Mouse (Mus musculus): Measurements from ENCODE around the gene Eno2. TPM values are rescaled to one million over a fixed set of nuclear protein-coding genes. Genes with fewer than 3 reads are reported as not detected.
"Not testable (repeated sequence)": the region's sequence is repeated elsewhere in the genome, so short reads cannot be mapped to it uniquely, and the experiment has no call there.

Eno2 gene
- polyA plus RNA-seq, 1 experiment from 2014 or later, result 9.4 TPM

GRCm38 (mm10) chr6:124803691-124804090 is 34.2 kb upstream of the Eno2 start:
- H3K27ac ChIP-seq (replicated peaks); H3K36me3 ChIP-seq; H3K4me2 ChIP-seq (replicated peaks); H3K4me3 ChIP-seq; ATAC-seq (ENCODE audit: low FRiP score, low read depth); H3K27me3 ChIP-seq; H3K9me3 ChIP-seq; H3K9ac ChIP-seq (replicated peaks): not testable (repeated sequence)
- WGBS, result 95% methylated on average over 4 of the region's 4 CpGs
- H3K4me1 ChIP-seq, result peaks cover 19% of the 10 kb centered on the region

DNA sequence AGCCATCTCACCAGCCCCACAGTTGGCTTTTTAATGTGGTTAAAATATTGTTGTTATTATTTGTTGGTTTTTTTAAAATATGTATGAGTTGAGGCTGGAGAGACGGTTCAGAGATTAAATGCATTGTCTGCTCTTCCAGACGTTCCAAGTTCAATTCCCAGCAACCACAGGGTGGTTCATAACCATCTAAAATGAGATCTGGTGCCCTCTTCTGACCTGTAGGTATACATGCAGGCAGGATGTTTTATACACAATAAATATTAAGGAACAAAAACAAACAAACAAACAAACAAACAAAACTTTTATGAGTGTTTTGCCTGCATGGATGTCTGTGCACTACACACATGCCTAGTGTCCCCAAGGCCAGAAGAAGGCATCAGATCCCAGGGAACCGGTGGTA is 33.6 kb upstream of the Eno2 start:
- H3K4me1 ChIP-seq, result peaks cover 13% of the 10 kb centered on the region
- H3K9ac ChIP-seq (replicated peaks), result no peak overlapping the region
- no peaks in the 10 kb centered on the region for H3K9me3 ChIP-seq
- ATAC-seq (ENCODE audit: low FRiP score, low read depth), result no peak
- 83% methylated on average over 3 of the region's 3 CpGs for WGBS
- no peak overlapping the region for H3K4me3 ChIP-seq
- no peaks in the 10 kb centered on the region for H3K36me3 ChIP-seq
- H3K27me3 ChIP-seq, result 0 out of 2 replicates have a peak, but pooled peaks cover 3% of the 10 kb centered on the region
- no peak overlapping the region for H3K27ac ChIP-seq (replicated peaks)
- no peak overlapping the region for H3K4me2 ChIP-seq (replicated peaks)

DNA sequence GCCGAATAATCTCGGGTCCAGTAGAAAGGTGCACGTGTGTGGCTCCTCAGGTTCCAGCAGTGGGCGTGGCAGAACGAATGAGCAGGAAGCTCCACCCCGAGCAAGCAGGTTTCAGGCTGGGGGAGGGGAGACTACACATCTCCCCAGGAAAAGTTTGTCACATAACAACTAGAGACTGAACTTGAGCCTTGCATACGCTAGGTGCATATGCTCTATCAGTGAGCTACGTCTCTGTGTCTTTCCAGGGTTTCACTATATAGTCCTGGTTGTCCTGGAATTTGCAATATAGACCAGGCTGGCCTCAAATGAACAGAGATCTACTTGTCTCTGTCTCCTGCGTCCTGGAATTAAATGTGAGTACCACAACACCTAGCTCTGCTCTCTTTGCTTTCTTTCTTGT is 32.9 kb upstream of the Eno2 start:
- not testable (repeated sequence) for H3K4me2 ChIP-seq (replicated peaks); H3K36me3 ChIP-seq; H3K9me3 ChIP-seq; H3K9ac ChIP-seq (replicated peaks); H3K4me3 ChIP-seq; ATAC-seq (ENCODE audit: low FRiP score, low read depth); H3K27ac ChIP-seq (replicated peaks); H3K27me3 ChIP-seq
- 21% methylated on average over 5 of the region's 9 CpGs for WGBS
- H3K4me1 ChIP-seq, result peaks cover 12% of the 10 kb centered on the region

DNA sequence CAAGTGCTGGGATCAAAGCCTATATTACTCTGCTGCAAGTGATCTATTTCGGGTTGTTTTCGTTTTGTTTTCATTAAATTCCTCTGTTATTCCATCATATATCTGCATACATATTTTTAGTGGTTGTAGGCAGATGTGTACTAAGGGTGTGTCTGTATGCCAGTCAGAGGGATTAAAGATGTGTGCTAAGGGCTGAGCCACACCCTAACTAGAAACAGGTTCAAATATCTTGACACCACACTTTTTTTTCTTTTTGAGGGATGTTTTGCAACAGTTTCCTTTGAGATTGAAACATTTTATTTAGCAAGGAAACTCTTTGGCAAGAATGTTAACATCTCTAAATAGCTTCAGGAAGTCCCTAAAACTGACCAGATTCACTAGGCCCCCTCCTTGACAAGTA is 26.7 kb upstream of the Eno2 start:
- Histone ChIP-seq H3K9ac (replicated peaks) (no peak overlapping the region), H3K27ac (replicated peaks) (no peak overlapping the region), H3K4me2 (replicated peaks) (no peak overlapping the region), H3K27me3 (no peaks in the 10 kb centered on the region), H3K4me3 (no peak overlapping the region), H3K4me1 (no peaks in the 10 kb centered on the region), H3K36me3 (no peaks in the 10 kb centered on the region), H3K9me3 (no peaks in the 10 kb centered on the region)
- ATAC-seq (ENCODE audit: low FRiP score, low read depth), result no peak
- 83% methylated on average over 2 of the region's 2 CpGs for WGBS

- Histone ChIP-seq H3K27ac (replicated peaks) (no peak overlapping the region), H3K9ac (replicated peaks) (no peak overlapping the region), H3K9me3 (no peaks in the 10 kb centered on the region), H3K27me3 (no peaks in the 10 kb centered on the region), H3K4me3 (no peak overlapping the region), H3K4me1 (no peaks in the 10 kb centered on the region), H3K36me3 (no peaks in the 10 kb centered on the region), H3K4me2 (replicated peaks) (no peak overlapping the region)
- 76% methylated on average over 4 of the region's 4 CpGs for WGBS
- ATAC-seq (ENCODE audit: low FRiP score, low read depth), result no peak
Measured at GRCm38 (mm10) chr6:124795781-124796180, 26.3 kb upstream of the Eno2 start.

DNA sequence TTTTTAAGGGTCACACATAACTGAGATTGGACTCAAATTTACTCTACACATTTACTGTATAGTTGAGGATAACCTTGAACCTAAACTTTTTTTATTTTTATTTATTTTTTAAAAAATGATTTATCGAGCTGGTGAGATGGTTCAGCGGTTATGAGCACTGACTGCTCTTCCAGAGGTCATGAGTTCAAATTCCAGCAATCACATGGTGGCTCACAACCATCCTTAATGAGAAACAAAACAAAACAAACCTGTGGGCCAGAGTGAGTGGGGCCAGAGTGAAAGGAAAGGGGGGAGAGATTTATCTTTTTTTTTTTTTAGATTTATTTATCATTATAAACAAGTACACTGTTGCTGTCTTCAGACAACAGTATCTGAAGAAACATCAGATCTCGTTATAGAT is 22.4 kb upstream of the Eno2 start:
- ATAC-seq (ENCODE audit: low FRiP score, low read depth), result no peak
- H3K27ac ChIP-seq (replicated peaks), result no peak overlapping the region
- no peak overlapping the region for H3K4me2 ChIP-seq (replicated peaks)
- WGBS, result 86% methylated on average over 3 of the region's 3 CpGs
- H3K36me3 ChIP-seq, result no peaks in the 10 kb centered on the region
- no peaks in the 10 kb centered on the region for H3K9me3 ChIP-seq
- H3K27me3 ChIP-seq, result no peaks in the 10 kb centered on the region
- H3K9ac ChIP-seq (replicated peaks), result no peak overlapping the region
- H3K4me3 ChIP-seq, result no peak overlapping the region
- no peaks in the 10 kb centered on the region for H3K4me1 ChIP-seq

- H3K4me2 ChIP-seq (replicated peaks), result no peak overlapping the region
- no peaks in the 10 kb centered on the region for H3K9me3 ChIP-seq
- H3K9ac ChIP-seq (replicated peaks), result no peak overlapping the region
- ATAC-seq (ENCODE audit: low FRiP score, low read depth), result no peak
- H3K4me1 ChIP-seq, result no peaks in the 10 kb centered on the region
- no peaks in the 10 kb centered on the region for H3K36me3 ChIP-seq
- 75% methylated on average over 4 of the region's 4 CpGs for whole genome bisulfite sequencing
- no peak overlapping the region for H3K4me3 ChIP-seq
- no peak overlapping the region for H3K27ac ChIP-seq (replicated peaks)
- H3K27me3 ChIP-seq, result no peaks in the 10 kb centered on the region
Measured at GRCm38 (mm10) chr6:124790121-124790520, 20.6 kb upstream of the Eno2 start.

DNA sequence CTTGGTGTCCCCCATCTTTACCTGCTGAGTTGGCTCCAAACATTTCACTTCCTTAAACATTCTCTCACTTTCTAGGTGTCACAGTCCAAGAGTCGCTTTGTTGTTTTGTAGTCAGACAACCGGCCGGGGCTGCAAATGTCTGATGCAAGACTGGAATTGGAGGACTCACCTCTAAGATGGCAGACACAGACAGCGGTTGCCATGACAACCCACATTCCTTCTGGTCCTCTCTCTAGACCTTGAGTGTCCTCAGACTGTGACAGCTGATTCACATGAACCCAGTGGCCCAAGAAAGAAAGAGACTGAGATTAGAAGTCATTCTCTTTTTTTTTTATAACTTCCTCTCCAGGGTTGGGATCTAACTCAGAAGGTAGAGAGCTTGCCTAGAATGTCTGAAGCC is 20.0 kb upstream of the Eno2 start:
- Histone ChIP-seq H3K27ac (replicated peaks) (no peak overlapping the region), H3K27me3 (no peaks in the 10 kb centered on the region), H3K36me3 (no peaks in the 10 kb centered on the region), H3K9me3 (no peaks in the 10 kb centered on the region), H3K4me2 (replicated peaks) (no peak overlapping the region), H3K9ac (replicated peaks) (no peak overlapping the region), H3K4me1 (no peaks in the 10 kb centered on the region), H3K4me3 (no peak overlapping the region)
- ATAC-seq (ENCODE audit: low FRiP score, low read depth), result no peak
- 79% methylated on average over 4 of the region's 4 CpGs for WGBS

DNA sequence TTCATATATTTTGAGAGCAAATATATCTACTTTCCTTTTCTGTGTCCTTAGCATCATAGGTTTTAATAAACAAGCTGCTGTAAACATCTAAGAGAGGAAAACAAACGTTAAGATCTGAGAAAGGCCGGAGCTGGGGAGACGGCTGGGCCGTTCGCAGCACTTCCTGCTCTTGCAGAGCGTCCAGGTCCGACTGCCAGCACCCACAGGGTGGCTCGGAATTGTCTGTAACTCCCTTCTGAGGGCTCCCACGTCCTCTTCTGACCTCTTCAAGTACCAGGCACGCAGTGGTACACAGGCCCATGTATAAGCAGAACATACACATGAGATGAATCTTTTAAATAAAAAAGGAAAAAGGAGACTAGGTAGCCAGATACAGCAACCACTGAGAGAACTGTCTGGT is 18.2 kb upstream of the Eno2 start:
- WGBS, result 81% methylated on average over 10 of the region's 10 CpGs
- no peaks in the 10 kb centered on the region for H3K36me3 ChIP-seq

DNA sequence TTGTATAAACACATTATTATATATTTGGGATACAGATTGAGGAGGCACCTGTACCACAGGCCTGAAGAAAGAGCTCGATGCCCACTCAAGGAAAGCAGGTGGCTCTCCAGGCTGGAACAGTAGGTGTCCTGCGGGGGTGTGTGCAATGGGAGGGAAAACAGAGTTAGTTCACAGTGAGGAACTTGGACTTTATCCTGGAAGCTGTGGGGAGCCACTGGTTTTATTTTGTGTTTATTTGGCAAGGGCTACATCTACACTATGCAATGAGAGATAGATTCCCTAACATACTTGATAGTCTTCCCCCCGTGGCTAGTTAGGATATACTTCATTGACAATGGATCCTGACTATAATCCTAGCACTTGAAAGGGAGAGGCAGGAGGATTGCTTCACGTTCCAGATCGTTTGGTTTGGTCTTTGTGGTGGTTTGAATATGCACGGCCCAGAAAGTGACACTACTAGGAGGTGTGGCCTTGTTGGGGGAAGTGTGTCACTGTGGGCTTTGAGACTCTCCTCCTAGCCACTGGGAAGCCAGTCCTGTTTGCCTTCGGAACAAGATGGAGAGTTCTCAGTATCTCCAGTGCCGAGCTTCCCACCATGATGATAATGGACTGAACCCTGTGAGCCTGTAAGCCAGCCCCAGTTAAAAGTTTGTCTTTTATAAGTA is 17.4 kb upstream of the Eno2 start:
- Histone ChIP-seq H3K4me2 (replicated peaks) (no peak overlapping the region), H3K9me3 (no peaks in the 10 kb centered on the region), H3K9ac (replicated peaks) (no peak overlapping the region), H3K4me3 (no peak overlapping the region), H3K27ac (replicated peaks) (no peak overlapping the region), H3K27me3 (no peaks in the 10 kb centered on the region), H3K4me1 (0 out of 2 replicates have a peak, but pooled peaks cover 4% of the 10 kb centered on the region), H3K36me3 (no peaks in the 10 kb centered on the region)
- ATAC-seq (ENCODE audit: low FRiP score, low read depth), result no peak
- WGBS, result 54% methylated on average over 8 of the region's 8 CpGs

More for the DNA sequence above, 18.2 kb upstream of the Eno2 start:
- H3K27me3 ChIP-seq, result no peaks in the 10 kb centered on the region
- H3K4me2 ChIP-seq (replicated peaks), result no peak overlapping the region
- no peaks in the 10 kb centered on the region for H3K4me1 ChIP-seq
- H3K4me3 ChIP-seq, result no peak overlapping the region
- H3K27ac ChIP-seq (replicated peaks), result no peak overlapping the region
- H3K9me3 ChIP-seq, result no peaks in the 10 kb centered on the region
- H3K9ac ChIP-seq (replicated peaks), result no peak overlapping the region
- no peak for ATAC-seq (ENCODE audit: low FRiP score, low read depth)

- Histone ChIP-seq H3K36me3 (no peaks in the 10 kb centered on the region), H3K27me3 (peaks cover 24% of the 10 kb centered on the region), H3K4me3 (no peak overlapping the region), H3K9ac (replicated peaks) (no peak overlapping the region), H3K4me2 (replicated peaks) (no peak overlapping the region), H3K9me3 (no peaks in the 10 kb centered on the region), H3K27ac (replicated peaks) (no peak overlapping the region), H3K4me1 (peaks cover 15% of the 10 kb centered on the region)
- ATAC-seq (ENCODE audit: low FRiP score, low read depth), result no peak
- WGBS, result 26% methylated on average over 6 of the region's 6 CpGs
Measured at GRCm38 (mm10) chr6:124782436-124782835, 13.0 kb upstream of the Eno2 start.

- H3K4me2 ChIP-seq (replicated peaks), result no peak overlapping the region
- H3K9me3 ChIP-seq, result no peaks in the 10 kb centered on the region
- no peak overlapping the region for H3K4me3 ChIP-seq
- no peak for ATAC-seq (ENCODE audit: low FRiP score, low read depth)
- H3K27me3 ChIP-seq, result peaks cover 24% of the 10 kb centered on the region
- no peaks in the 10 kb centered on the region for H3K36me3 ChIP-seq
- no peak overlapping the region for H3K9ac ChIP-seq (replicated peaks)
- H3K4me1 ChIP-seq, result peaks cover 15% of the 10 kb centered on the region
- 85% methylated on average over 7 of the region's 7 CpGs for WGBS
- H3K27ac ChIP-seq (replicated peaks), result no peak overlapping the region
Measured at GRCm38 (mm10) chr6:124780917-124781316, 11.4 kb upstream of the Eno2 start.

GRCm38 (mm10) chr6:124779984-124780416 is 10.5 kb upstream of the Eno2 start:
- H3K9me3 ChIP-seq, result no peaks in the 10 kb centered on the region
- ATAC-seq (ENCODE audit: low FRiP score, low read depth), result no peak
- peak overlapping the region; percentile 58 for H3K4me2 ChIP-seq (replicated peaks)
- peak overlapping the region; percentile 43; the same call in 1 of the 2 replicates for H3K9ac ChIP-seq (replicated peaks)
- no peak overlapping the region for H3K27ac ChIP-seq (replicated peaks)
- no peaks in the 10 kb centered on the region for H3K36me3 ChIP-seq
- H3K27me3 ChIP-seq, result peaks cover 24% of the 10 kb centered on the region
- peaks cover 15% of the 10 kb centered on the region for H3K4me1 ChIP-seq
- 4% methylated on average over 10 of the region's 10 CpGs for WGBS
- H3K4me3 ChIP-seq, result peak overlapping the region; percentile 34

Measured in midbrain, embryonic 12.5 days (tissue).